ENCODE assay signal across 15 mouse cellular contexts in genomic region chr1:71579526-71579925, GRCm38 (mm10). TPM values are rescaled to one million over a fixed set of nuclear protein-coding genes. Genes with fewer than 3 reads are reported as not detected.
DNase-seq lines count a peak whose midpoint lies in the region; ATAC-seq lines count a peak whose summit lies in the region.
"Had no signal": no experiment of that assay in that cellular context is flagged by ENCODE, and none has a peak within 500 bp of the region (broad histone marks: within the 10 kb centered on the region; RNA-seq: fewer than 3 reads in every experiment).

No protein-coding gene starts in this region.

- no peak overlapping the region for H3K9ac ChIP-seq in heart, embryonic 11.5 days (ENCODE audit: low read depth, low read length)
- H3K9ac ChIP-seq: embryonic facial prominence, embryonic 15.5 days; forebrain, embryonic 15.5 days; limb, embryonic 12.5 days had no signal

- DNase-seq in heart, adult 18-20 months: peak; percentile 6 to 8
- DNase-seq in ovary, adult 18-20 months (ENCODE audit: low spot score): peak; percentile 48
- DNase-seq in ovary, postnatal 10 days (ENCODE audit: low spot score): no peak
- peak; percentile 41 to 75 for DNase-seq in kidney, postnatal 36 days
- DNase-seq in skeletal muscle tissue, adult 2 months (ENCODE audit: low read depth, low spot score): peak; percentile 47
- no peak for DNase-seq in layer of hippocampus, adult 11-12 months (ENCODE audit: low spot score)
- no peak for DNase-seq in cerebellum, postnatal 10 days
- DNase-seq: heart, postnatal 4 days; layer of hippocampus, postnatal 36 days had no signal

- no peak overlapping the region for H3K4me2 ChIP-seq in heart, embryonic 11.5 days
- H3K4me2 ChIP-seq: embryonic facial prominence, embryonic 15.5 days; forebrain, embryonic 15.5 days; limb, embryonic 12.5 days had no signal

- H3K27me3 ChIP-seq in heart, embryonic 11.5 days (ENCODE audit: control insufficient read depth, insufficient read depth, low read length): no peaks in the 10 kb centered on the region
- H3K27me3 ChIP-seq: embryonic facial prominence, embryonic 15.5 days; forebrain, embryonic 15.5 days; limb, embryonic 12.5 days had no signal

- no peak overlapping the region for H3K27ac ChIP-seq in heart, embryonic 11.5 days (ENCODE audit: low read depth, low read length)
- H3K27ac ChIP-seq: embryonic facial prominence, embryonic 15.5 days; forebrain, embryonic 15.5 days; limb, embryonic 12.5 days; stomach, postnatal 0 days had no signal

- H3K36me3 ChIP-seq in heart, embryonic 11.5 days (ENCODE audit: control insufficient read depth, insufficient read depth, low read length): peaks cover 38% of the 10 kb centered on the region

- 88% methylated on average over 4 of the region's 4 CpGs for WGBS in heart, embryonic 11.5 days (ENCODE audit: insufficient replicate concordance)

- no peaks in the 10 kb centered on the region for H3K9me3 ChIP-seq in heart, embryonic 11.5 days (replicated peaks; ENCODE audit: control insufficient read depth, low read length)
- H3K9me3 ChIP-seq: embryonic facial prominence, embryonic 15.5 days; forebrain, embryonic 15.5 days; limb, embryonic 12.5 days had no signal

- no peaks in the 10 kb centered on the region for H3K4me1 ChIP-seq in heart, embryonic 11.5 days (ENCODE audit: control insufficient read depth, insufficient read depth, low read length)
- H3K4me1 ChIP-seq: embryonic facial prominence, embryonic 15.5 days; forebrain, embryonic 15.5 days; limb, embryonic 12.5 days had no signal

- ATAC-seq in heart, embryonic 11.5 days (replicated peaks; ENCODE audit: insufficient number of reproducible peaks, low FRiP score, low TSS enrichment): no peak
- ATAC-seq: activated CD4-positive, CD25-positive, alpha-beta regulatory T cell, adult 4 months; forebrain, embryonic 15.5 days had no signal

- H3K4me3 ChIP-seq in heart, embryonic 11.5 days (ENCODE audit: low read depth, low read length): no peak overlapping the region
- H3K4me3 ChIP-seq: embryonic facial prominence, embryonic 15.5 days; forebrain, embryonic 15.5 days; limb, embryonic 12.5 days had no signal

RNA-seq across cellular contexts. Expression of gene Atic, which starts 22.6 kb away (rescaled TPM):
- total RNA-seq in heart, adult 18-20 months (2021): 10 to 100 TPM; 25.6 to 26.6 TPM
- 33.1 and 41.2 TPM in 2 replicates for polyA plus RNA-seq in heart, embryonic 11.5 days (2014; fragmentation: Nextera tagmentation; extraction: Ambion mirVana)

Comparison
In these comparisons a context has a peak if more than half of its experiments do, and no peak if none do; other contexts are left out.
1. DNase-seq: peak in heart, adult 18-20 months (2 of 2), ovary, adult 18-20 months (single experiment), kidney, postnatal 36 days (2 of 2) and skeletal muscle tissue, adult 2 months (single experiment); none in ovary, postnatal 10 days (single experiment), layer of hippocampus, adult 11-12 months (single experiment) and cerebellum, postnatal 10 days (0 of 2).